Comparison of ENCODE assay signal across 8 mouse cellular contexts in genomic region chr2:118975855-118976254, GRCm38 (mm10). TPM values are rescaled to one million over a fixed set of nuclear protein-coding genes. Genes with fewer than 3 reads are reported as not detected.
A peak's percentile ranks its signal among the peaks of the same experiment; 100 is the strongest.
DNase-seq lines count a peak whose midpoint lies in the region; ATAC-seq and TF ChIP-seq lines count a peak whose summit lies in the region.

No protein-coding gene starts in this region.

- TF ChIP-seq POLR2A in lung, adult 2 months (IDR thresholded peaks at IDR 0.05; ENCODE audit: borderline replicate concordance, extremely low read depth, low read depth, low read length): no peak
- no peak for TF ChIP-seq POLR2A in bone marrow, adult 2 months (IDR thresholded peaks at IDR 0.05; ENCODE audit: borderline replicate concordance, control insufficient read depth, low read depth, low read length)

- H3K4me2 ChIP-seq in forebrain, embryonic 14.5 days (ENCODE audit: low read length): peak overlapping the region; percentile 89
- peak overlapping the region; percentile 72 for H3K4me2 ChIP-seq in neural tube, embryonic 14.5 days (ENCODE audit: low read depth, low read length)

- no peak overlapping the region; the same call in 1 of the 2 replicates for H3K27ac ChIP-seq in bone marrow, adult 2 months (ENCODE audit: control insufficient read depth, insufficient read depth, low read depth, low read length, poor library complexity)
- H3K27ac ChIP-seq in forebrain, embryonic 14.5 days (ENCODE audit: low read depth, low read length): no peak overlapping the region
- no peak overlapping the region for H3K27ac ChIP-seq in neural tube, embryonic 14.5 days (ENCODE audit: low read depth, low read length)

- DNase-seq in lung, adult 2 months: peak; percentile 16
- no peak for DNase-seq in lung, postnatal 10 days
- peak; percentile 58 for DNase-seq in forebrain, embryonic 14.5 days (ENCODE audit: low spot score)
- peak; percentile 21 to 36 for DNase-seq in kidney, postnatal 36 days
- DNase-seq in adrenal gland, adult 8-10 months: no peak

- peaks cover 33% of the 10 kb centered on the region for H3K27me3 ChIP-seq in forebrain, embryonic 14.5 days (replicated peaks; ENCODE audit: control insufficient read depth, insufficient read depth, low read length)
- peaks cover 12% of the 10 kb centered on the region for H3K27me3 ChIP-seq in neural tube, embryonic 14.5 days (ENCODE audit: control insufficient read depth, insufficient read depth, low read length)

- peaks cover 10% of the 10 kb centered on the region; the same call in 1 of the 2 replicates for H3K4me1 ChIP-seq in lung, adult 2 months (ENCODE audit: control insufficient read depth, insufficient read depth, low read length)
- H3K4me1 ChIP-seq in bone marrow, adult 2 months (ENCODE audit: control insufficient read depth, insufficient read depth, low read length): peaks cover 1% of the 10 kb centered on the region; the same call in 1 of the 2 replicates
- H3K4me1 ChIP-seq in forebrain, embryonic 14.5 days (ENCODE audit: control insufficient read depth, insufficient read depth, low read length): 0 out of 2 replicates have a peak, but pooled peaks cover 10% of the 10 kb centered on the region
- 0 out of 2 replicates have a peak, but pooled peaks cover 4% of the 10 kb centered on the region for H3K4me1 ChIP-seq in neural tube, embryonic 14.5 days (ENCODE audit: control insufficient read depth, insufficient read depth, low read length)

- ATAC-seq in forebrain, embryonic 14.5 days: peak; percentile 8; the same call in 1 of the 2 replicates
- peak; percentile 25 for ATAC-seq in neural tube, embryonic 14.5 days (ENCODE audit: low read depth)
- no peak for ATAC-seq in megakaryocyte progenitor cell, adult 5-6 weeks (replicated peaks; ENCODE audit: poor library complexity)

- TF ChIP-seq CTCF in lung, adult 2 months (IDR thresholded peaks at IDR 0.05; ENCODE audit: insufficient read depth, low read length): no peak
- TF ChIP-seq CTCF in bone marrow, adult 2 months (IDR thresholded peaks at IDR 0.05; ENCODE audit: control insufficient read depth, insufficient read depth, low read length): no peak

- peak overlapping the region; percentile 65 for H3K4me3 ChIP-seq in lung, adult 2 months (replicated peaks; ENCODE audit: extremely low read depth, low read depth, low read length)
- peak overlapping the region; percentile 49 for H3K4me3 ChIP-seq in bone marrow, adult 2 months (replicated peaks; ENCODE audit: control insufficient read depth, low read depth, low read length)
- peak overlapping the region; percentile 53 for H3K4me3 ChIP-seq in forebrain, embryonic 14.5 days (ENCODE audit: low read depth, low read length)
- H3K4me3 ChIP-seq in neural tube, embryonic 14.5 days (ENCODE audit: low read depth, low read length): peak overlapping the region; percentile 46

- WGBS in lung, adult 2 months: 6% methylated on average over 15 of the region's 15 CpGs
- under 1% methylated on average over 15 of the region's 15 CpGs for WGBS in bone marrow, adult 2 months
- WGBS in forebrain, embryonic 14.5 days: 2% methylated on average over 15 of the region's 15 CpGs
- 5% methylated on average over 15 of the region's 15 CpGs for WGBS in neural tube, embryonic 14.5 days

- H3K9me3 ChIP-seq in forebrain, embryonic 14.5 days (replicated peaks; ENCODE audit: control insufficient read depth, low read length): no peaks in the 10 kb centered on the region
- H3K9me3 ChIP-seq in neural tube, embryonic 14.5 days (ENCODE audit: control insufficient read depth, low read length): no peaks in the 10 kb centered on the region

- H3K36me3 ChIP-seq in forebrain, embryonic 14.5 days (ENCODE audit: control insufficient read depth, insufficient read depth, low read length): no peaks in the 10 kb centered on the region
- no peaks in the 10 kb centered on the region for H3K36me3 ChIP-seq in neural tube, embryonic 14.5 days (ENCODE audit: control insufficient read depth, insufficient read depth, low read length)

- H3K9ac ChIP-seq in forebrain, embryonic 14.5 days (ENCODE audit: low read length): peak overlapping the region; percentile 74
- H3K9ac ChIP-seq in neural tube, embryonic 14.5 days (replicated peaks; ENCODE audit: low read depth, low read length): peak overlapping the region; percentile 58

RNA-seq across cellular contexts. Expression of gene Chst14, which starts 49.6 kb away (rescaled TPM):
- 22.3 and 28.4 TPM in 2 replicates for polyA plus RNA-seq in lung, adult 2 months (2012; rRNA removed)
- 1.1 and 2.3 TPM in 2 replicates for polyA plus RNA-seq in bone marrow, adult 2 months (2011; ENCODE audit: insufficient read depth, insufficient read length, low replicate concordance, missing spikeins)
- polyA plus RNA-seq in forebrain, embryonic 14.5 days (2014; fragmentation: Nextera tagmentation; extraction: Ambion mirVana): 7.1 and 7.4 TPM in 2 replicates
- polyA plus RNA-seq in neural tube, embryonic 14.5 days (2014; fragmentation: Nextera tagmentation; extraction: Ambion mirVana): 3.5 and 8.5 TPM in 2 replicates
- 10 to 100 TPM; 13.5 to 19.7 (median 16.7) TPM for total RNA-seq in adrenal gland, adult 8-10 months (2022)
- total RNA-seq in megakaryocyte progenitor cell, adult 5-6 weeks (2015): 4.6 and 5.7 TPM in 2 replicates
- 1.5 and 4.7 TPM in 2 replicates for total RNA-seq in megakaryocyte progenitor cell, adult 5-6 weeks (2017)

RNA-seq across cellular contexts. Expression of gene Ccdc32, which starts 53.3 kb away (rescaled TPM):
- polyA plus RNA-seq in lung, adult 2 months (2012; rRNA removed): 5.8 and 7.5 TPM in 2 replicates
- 6.2 and 9.7 TPM in 2 replicates for polyA plus RNA-seq in bone marrow, adult 2 months (2011; ENCODE audit: insufficient read depth, insufficient read length, low replicate concordance, missing spikeins)
- 39.4 and 41.6 TPM in 2 replicates for polyA plus RNA-seq in forebrain, embryonic 14.5 days (2014; fragmentation: Nextera tagmentation; extraction: Ambion mirVana)
- 36.3 and 38.5 TPM in 2 replicates for polyA plus RNA-seq in neural tube, embryonic 14.5 days (2014; fragmentation: Nextera tagmentation; extraction: Ambion mirVana)
- total RNA-seq in adrenal gland, adult 8-10 months (2022): 10 to 100 TPM; 22.5 to 26.5 (median 23.2) TPM
- total RNA-seq in megakaryocyte progenitor cell, adult 5-6 weeks (2015): 10.4 and 12.7 TPM in 2 replicates
- 15.2 and 16.2 TPM in 2 replicates for total RNA-seq in megakaryocyte progenitor cell, adult 5-6 weeks (2017)

RNA-seq across cellular contexts. Expression of gene Rpusd2, which starts 58.7 kb away (rescaled TPM):
- polyA plus RNA-seq in lung, adult 2 months (2012; rRNA removed): 3.2 and 3.5 TPM in 2 replicates
- 1.5 and 2.4 TPM in 2 replicates for polyA plus RNA-seq in bone marrow, adult 2 months (2011; ENCODE audit: insufficient read depth, insufficient read length, low replicate concordance, missing spikeins)
- polyA plus RNA-seq in forebrain, embryonic 14.5 days (2014; fragmentation: Nextera tagmentation; extraction: Ambion mirVana): 4.2 and 4.6 TPM in 2 replicates
- polyA plus RNA-seq in neural tube, embryonic 14.5 days (2014; fragmentation: Nextera tagmentation; extraction: Ambion mirVana): 4.1 and 4.4 TPM in 2 replicates
- 1 to 10 TPM; 5.1 to 8.2 (median 7.2) TPM for total RNA-seq in adrenal gland, adult 8-10 months (2022)
- total RNA-seq in megakaryocyte progenitor cell, adult 5-6 weeks (2015): 13.0 and 14.6 TPM in 2 replicates
- 16.0 and 17.6 TPM in 2 replicates for total RNA-seq in megakaryocyte progenitor cell, adult 5-6 weeks (2017)

Comparison
In these comparisons a context has a peak if more than half of its experiments do, and no peak if none do; other contexts are left out.
1. DNase-seq: peak in lung, adult 2 months (single experiment), forebrain, embryonic 14.5 days (single experiment) and kidney, postnatal 36 days (2 of 2); none in lung, postnatal 10 days (single experiment) and adrenal gland, adult 8-10 months (single experiment).
2. Peak in every context shown above with its lines, with median percentiles within 50 percentile points of each other: H3K4me3 ChIP-seq.